Mouse (Mus musculus) forebrain, embryonic 14.5 days (tissue): ENCODE measurements around the gene Dnajc15. TPM values are rescaled to one million over a fixed set of nuclear protein-coding genes. Genes with fewer than 3 reads are reported as not detected.
"Not testable (repeated sequence)": the region's sequence is repeated elsewhere in the genome, so short reads cannot be mapped to it uniquely, and the experiment has no call there.

ENCODE experiments used
- ATAC-seq: fragments of 200-750 bp; cut with Nextera tagmentation; 2 replicates; pipeline ENCODE4 v1.8.0; 2017; ENCODE audit warnings: mild to moderate bottlenecking, moderate library complexity
- DNase-seq: peaks from one replicate; pipeline ENCODE4 v3.0.0-alpha.2; 2015; ENCODE audit warnings: low spot score
- H3K27ac ChIP-seq: fragments of 300-500 bp; sonication (generic); 2 replicates; pipeline ENCODE4 v1.5.1; 2014; ENCODE audit warnings: low read depth, mild to moderate bottlenecking, control low read depth, low read length, moderate library complexity
- H3K27me3 ChIP-seq: fragments of 300-500 bp; sonication (generic); replicated peaks from 2 replicates; pipeline ENCODE4 v1.6.1; 2014; ENCODE audit warnings: low read length, control low read depth, mixed read lengths; ENCODE audit not compliant: control insufficient read depth, insufficient read depth
- H3K36me3 ChIP-seq: fragments of 300-500 bp; sonication (generic); 2 replicates; pipeline ENCODE4 v1.6.1; 2014; ENCODE audit warnings: low read length, control low read depth; ENCODE audit not compliant: control insufficient read depth, insufficient read depth
- H3K4me1 ChIP-seq: fragments of 300-500 bp; sonication (generic); 2 replicates; pipeline ENCODE4 v1.6.1; 2014; ENCODE audit warnings: antibody characterized with exemption, low read length, control low read depth; ENCODE audit not compliant: control insufficient read depth, insufficient read depth
- H3K4me2 ChIP-seq: fragments of 300-500 bp; sonication (generic); 2 replicates; pipeline ENCODE4 v1.6.1; 2014; ENCODE audit warnings: mild to moderate bottlenecking, control low read depth, low read length
- H3K4me3 ChIP-seq: fragments of 300-500 bp; sonication (generic); 2 replicates; pipeline ENCODE4 v1.5.1; 2014; ENCODE audit warnings: low read depth, low read length, control low read depth
- H3K9ac ChIP-seq: fragments of 300-500 bp; sonication (generic); 2 replicates; pipeline ENCODE4 v1.6.1; 2014; ENCODE audit warnings: mild to moderate bottlenecking, low read length, control low read depth, moderate library complexity
- H3K9me3 ChIP-seq: fragments of 300-500 bp; sonication (generic); replicated peaks from 2 replicates; pipeline ENCODE4 v1.6.1; 2016; ENCODE audit warnings: low read length, control low read depth, mixed read lengths; ENCODE audit not compliant: control insufficient read depth
- WGBS: fragments of 180-500 bp; shearing (Covaris S2); extraction: QIAGEN DNeasy Blood & Tissue Kit; methylation state at CpG from one replicate; pipeline ENCODE4 v1.1.7; 2014; 5-methylcytosine and 5-hydroxymethylcytosine counted together
- polyA plus RNA-seq: library from polyadenylated mRNA; unstranded; fragments of >200 nt; fragmentation: Nextera tagmentation; extraction: Ambion mirVana; gene quantifications from 2 replicates; pipeline ENCODE4 v1.2.1, GENCODE M21; 2014

The Dnajc15 gene
- polyA plus RNA-seq, 1 experiment from 2014 or later: 100 TPM

DNA sequence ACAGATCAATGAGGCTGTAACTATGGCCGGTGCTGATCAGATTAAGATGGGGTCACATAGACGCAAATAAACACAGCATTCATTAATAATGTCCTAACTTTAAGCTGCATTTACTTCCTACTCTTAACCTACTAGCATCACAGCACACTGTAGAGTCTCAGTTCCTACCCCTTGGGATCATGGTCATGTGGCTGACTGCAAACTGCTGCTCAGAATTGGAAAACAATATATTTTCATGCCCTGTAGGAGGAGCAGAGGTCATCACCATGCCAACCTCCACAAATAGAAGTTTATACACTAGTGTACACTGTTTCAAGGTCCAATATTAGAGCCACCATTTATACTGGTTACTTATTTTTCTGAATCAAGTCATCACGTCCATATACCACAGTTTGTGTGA lies 21.0 kb upstream of the Dnajc15 start:
- no peak for DNase-seq
- Histone ChIP-seq H3K36me3 (no peaks in the 10 kb centered on the region), H3K4me3 (no peak overlapping the region), H3K9ac (no peak overlapping the region), H3K27ac (no peak overlapping the region), H3K4me1 (no peaks in the 10 kb centered on the region), H3K9me3 (no peaks in the 10 kb centered on the region), H3K27me3 (no peaks in the 10 kb centered on the region), H3K4me2 (no peak overlapping the region)
- ATAC-seq: no peak
- WGBS: 87% methylated on average over 3 of the region's 3 CpGs

- Histone ChIP-seq H3K36me3 (no peaks in the 10 kb centered on the region), H3K27me3 (no peaks in the 10 kb centered on the region), H3K4me1 (no peaks in the 10 kb centered on the region), H3K4me3 (no peak overlapping the region), H3K9ac (no peak overlapping the region), H3K9me3 (no peaks in the 10 kb centered on the region), H3K4me2 (no peak overlapping the region), H3K27ac (no peak overlapping the region)
- ATAC-seq: no peak
- WGBS: 89% methylated on average over 7 of the region's 7 CpGs
- no peak for DNase-seq
Observed at GRCm38 (mm10) chr14:77889911-77890310, 15.0 kb upstream of the Dnajc15 start.

DNA sequence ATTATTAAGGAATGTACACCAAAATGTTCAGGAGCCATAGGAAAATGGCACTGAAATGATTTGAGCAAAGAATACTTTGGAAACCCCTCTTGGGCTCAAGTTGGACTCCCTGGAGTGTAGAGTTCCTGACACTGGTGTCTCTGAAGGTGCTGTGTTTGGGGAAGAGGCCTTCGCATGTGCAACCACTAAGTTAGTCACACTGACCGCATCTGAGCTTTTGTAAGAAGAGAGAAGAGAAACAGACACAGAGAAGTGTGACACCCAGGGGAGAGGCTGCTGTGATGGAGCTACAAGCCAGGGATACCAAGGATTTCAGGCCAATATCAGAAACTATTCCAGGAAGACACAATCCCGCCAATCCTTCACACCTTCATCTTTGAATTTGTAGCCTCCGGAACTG lies 12.0 kb upstream of the Dnajc15 start:
- DNase-seq: no peak
- WGBS: 90% methylated on average over 4 of the region's 4 CpGs

DNA sequence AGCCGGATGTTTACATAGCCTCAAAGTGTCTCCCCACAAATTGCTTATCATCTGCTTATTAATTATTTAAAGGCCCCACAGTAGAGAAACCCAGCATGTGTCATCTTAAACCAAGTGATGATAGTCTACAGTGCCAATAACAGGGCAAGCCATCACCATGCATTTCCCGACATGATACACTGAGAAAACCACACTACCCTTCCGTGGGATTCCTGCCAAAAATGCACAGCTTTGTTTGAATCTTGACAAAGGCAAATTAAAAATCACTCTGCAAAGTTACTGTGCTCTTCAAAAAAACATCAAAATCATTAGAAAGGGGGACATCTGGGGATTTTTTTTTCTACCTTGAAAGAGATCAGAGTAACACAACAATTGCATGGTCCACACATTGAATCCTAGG lies 11.5 kb upstream of the Dnajc15 start:
- peaks cover 2% of the 10 kb centered on the region; the same call in 1 of the 2 replicates for H3K4me1 ChIP-seq
- DNase-seq (peak; percentile 54), ATAC-seq (no peak)
- H3K4me2 ChIP-seq: no peak overlapping the region
- H3K9me3 ChIP-seq: no peaks in the 10 kb centered on the region
- no peak overlapping the region for H3K4me3 ChIP-seq
- H3K27me3 ChIP-seq: no peaks in the 10 kb centered on the region
- 58% methylated on average over 3 of the region's 3 CpGs for WGBS
- no peak overlapping the region for H3K27ac ChIP-seq
- no peaks in the 10 kb centered on the region for H3K36me3 ChIP-seq
- H3K9ac ChIP-seq: no peak overlapping the region

More for the DNA sequence above, 12.0 kb upstream of the Dnajc15 start:
- H3K9me3 ChIP-seq: no peaks in the 10 kb centered on the region
- H3K4me1 ChIP-seq: peaks cover 2% of the 10 kb centered on the region; the same call in 1 of the 2 replicates
- no peak for ATAC-seq
- H3K36me3 ChIP-seq: no peaks in the 10 kb centered on the region
- H3K4me2 ChIP-seq: no peak overlapping the region
- H3K27me3 ChIP-seq: no peaks in the 10 kb centered on the region
- no peak overlapping the region for H3K9ac ChIP-seq
- H3K4me3 ChIP-seq: no peak overlapping the region
- no peak overlapping the region for H3K27ac ChIP-seq

DNA sequence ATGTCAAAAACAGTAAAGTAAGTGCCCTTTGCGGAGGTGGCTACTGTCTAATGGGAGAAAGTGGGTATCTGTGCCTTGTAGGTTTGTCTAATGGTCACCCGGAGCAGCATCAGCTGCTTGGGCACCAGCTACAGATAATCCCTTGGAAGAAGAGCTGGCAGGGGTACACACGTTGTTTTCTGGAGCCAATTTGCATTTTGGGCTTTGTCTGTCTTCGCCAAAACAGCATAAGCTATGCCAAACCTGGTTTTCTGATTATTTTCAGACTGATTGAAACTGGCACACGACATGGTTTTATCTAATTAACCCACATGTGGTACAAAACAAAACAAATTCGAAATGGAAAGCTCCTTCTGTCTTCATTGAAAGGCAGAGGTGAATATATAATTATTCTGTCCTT lies 7.7 kb upstream of the Dnajc15 start:
- Histone ChIP-seq H3K9me3 (no peaks in the 10 kb centered on the region), H3K4me1 (peaks cover 2% of the 10 kb centered on the region; the same call in 1 of the 2 replicates), H3K27ac (no peak overlapping the region), H3K4me2 (no peak overlapping the region), H3K9ac (no peak overlapping the region), H3K36me3 (no peaks in the 10 kb centered on the region), H3K4me3 (no peak overlapping the region), H3K27me3 (no peaks in the 10 kb centered on the region)
- 34% methylated on average over 6 of the region's 6 CpGs for WGBS
- DNase-seq: peak; percentile 83
- ATAC-seq: peak; percentile 67

- no peak for ATAC-seq
- no peak overlapping the region for H3K4me2 ChIP-seq
- WGBS: 66% methylated on average over 1 of the region's 1 CpGs
- no peak for DNase-seq
- H3K27me3 ChIP-seq: no peaks in the 10 kb centered on the region
- peaks cover 2% of the 10 kb centered on the region; the same call in 1 of the 2 replicates for H3K4me1 ChIP-seq
- no peaks in the 10 kb centered on the region for H3K36me3 ChIP-seq
- no peak overlapping the region for H3K4me3 ChIP-seq
- H3K9ac ChIP-seq: no peak overlapping the region
- H3K27ac ChIP-seq: no peak overlapping the region
- no peaks in the 10 kb centered on the region for H3K9me3 ChIP-seq
Observed at GRCm38 (mm10) chr14:77881998-77882397, 7.1 kb upstream of the Dnajc15 start.

GRCm38 (mm10) chr14:77877876-77878275 lies 3.0 kb upstream of the Dnajc15 start:
- H3K4me2 ChIP-seq, H3K9ac ChIP-seq, H3K9me3 ChIP-seq, H3K27me3 ChIP-seq, H3K4me1 ChIP-seq, DNase-seq, H3K36me3 ChIP-seq, H3K27ac ChIP-seq, ATAC-seq, H3K4me3 ChIP-seq: not testable (repeated sequence)
- WGBS: 61% methylated on average over 2 of the region's 2 CpGs

DNA sequence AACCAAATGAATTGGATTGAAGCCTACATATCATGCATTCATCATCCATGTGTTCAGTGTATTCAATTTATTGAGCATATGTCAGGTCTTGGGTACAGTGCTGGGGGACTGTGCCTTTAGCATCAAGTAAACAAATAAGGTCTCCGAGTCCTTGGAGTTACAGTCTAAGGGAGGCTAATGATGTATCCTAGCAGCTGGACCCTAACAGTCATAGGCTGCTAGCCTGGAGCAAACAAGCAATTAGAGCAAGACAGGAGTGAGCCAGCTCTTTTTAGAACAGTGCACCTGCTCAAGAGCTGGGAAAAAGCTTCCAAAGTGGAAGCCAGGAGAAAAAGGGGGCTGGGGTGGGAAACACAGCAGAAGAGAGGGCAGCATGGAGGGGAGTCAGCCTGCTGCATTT lies 1.3 kb upstream of the Dnajc15 start:
- H3K9me3 ChIP-seq: no peaks in the 10 kb centered on the region
- DNase-seq: peak; percentile 62
- H3K36me3 ChIP-seq: no peaks in the 10 kb centered on the region
- ATAC-seq: peak; percentile 44
- H3K4me3 ChIP-seq: no peak overlapping the region
- H3K27me3 ChIP-seq: no peaks in the 10 kb centered on the region
- H3K9ac ChIP-seq: no peak overlapping the region
- no peak overlapping the region for H3K4me2 ChIP-seq
- H3K4me1 ChIP-seq: peaks cover 3% of the 10 kb centered on the region; the same call in 1 of the 2 replicates
- WGBS: 44% methylated on average over 1 of the region's 1 CpGs
- no peak overlapping the region for H3K27ac ChIP-seq

DNA sequence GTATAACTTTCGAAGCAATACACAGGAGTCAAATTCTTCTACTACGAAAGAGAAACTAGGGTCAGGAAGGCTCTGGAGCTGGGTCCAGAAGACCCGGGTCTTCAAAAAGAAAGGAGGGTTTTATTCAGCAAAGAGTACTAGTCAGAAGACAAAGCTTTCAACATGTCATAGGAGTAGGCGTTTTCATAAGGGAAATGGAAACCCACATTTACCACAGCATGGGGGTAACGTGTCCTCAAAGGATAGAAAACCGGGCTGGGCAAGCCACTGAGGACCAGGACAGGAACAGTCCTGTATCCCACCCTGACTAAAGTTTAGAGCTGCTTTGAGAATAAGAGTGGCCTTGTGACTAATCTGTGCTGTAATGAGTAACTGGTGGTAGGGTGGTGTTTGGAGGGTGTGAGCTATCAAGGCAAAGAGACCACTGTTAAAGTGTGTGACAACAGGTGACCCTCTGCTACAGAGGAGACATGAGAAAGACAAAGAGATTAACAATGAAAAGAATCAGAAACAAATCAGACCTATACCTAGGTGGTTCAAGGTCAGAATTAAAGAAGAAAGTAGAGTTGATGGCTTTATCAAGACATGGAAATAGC lies 3.4 kb downstream of the Dnajc15 start:
- DNase-seq (no peak), ATAC-seq (no peak)
- H3K27ac ChIP-seq: no peak overlapping the region
- H3K27me3 ChIP-seq: no peaks in the 10 kb centered on the region
- 89% methylated on average over 6 of the region's 6 CpGs for WGBS
- no peak overlapping the region for H3K9ac ChIP-seq
- no peak overlapping the region for H3K4me3 ChIP-seq
- no peak overlapping the region for H3K4me2 ChIP-seq
- H3K36me3 ChIP-seq: no peaks in the 10 kb centered on the region
- H3K9me3 ChIP-seq: no peaks in the 10 kb centered on the region
- H3K4me1 ChIP-seq: peaks cover 3% of the 10 kb centered on the region; the same call in 1 of the 2 replicates
